Mouse (Mus musculus) ovary, adult 10 weeks (tissue): ENCODE measurements around the gene Rpp25l. TPM values are rescaled to one million over a fixed set of nuclear protein-coding genes. Genes with fewer than 3 reads are reported as not detected.

Source experiments
- polyA plus RNA-seq: library from polyadenylated mRNA; stranded (reverse); fragments of 350-450 nt; fragmentation: Illumina TruSeq; extraction: RNeasy Lipid Tissue Mini Kit (QIAGEN cat#74804); gene quantifications from one replicate; pipeline ENCODE4 v1.2.3, GENCODE M21; 2014

Rpp25l gene
- polyA plus RNA-seq: not detected

DNA sequence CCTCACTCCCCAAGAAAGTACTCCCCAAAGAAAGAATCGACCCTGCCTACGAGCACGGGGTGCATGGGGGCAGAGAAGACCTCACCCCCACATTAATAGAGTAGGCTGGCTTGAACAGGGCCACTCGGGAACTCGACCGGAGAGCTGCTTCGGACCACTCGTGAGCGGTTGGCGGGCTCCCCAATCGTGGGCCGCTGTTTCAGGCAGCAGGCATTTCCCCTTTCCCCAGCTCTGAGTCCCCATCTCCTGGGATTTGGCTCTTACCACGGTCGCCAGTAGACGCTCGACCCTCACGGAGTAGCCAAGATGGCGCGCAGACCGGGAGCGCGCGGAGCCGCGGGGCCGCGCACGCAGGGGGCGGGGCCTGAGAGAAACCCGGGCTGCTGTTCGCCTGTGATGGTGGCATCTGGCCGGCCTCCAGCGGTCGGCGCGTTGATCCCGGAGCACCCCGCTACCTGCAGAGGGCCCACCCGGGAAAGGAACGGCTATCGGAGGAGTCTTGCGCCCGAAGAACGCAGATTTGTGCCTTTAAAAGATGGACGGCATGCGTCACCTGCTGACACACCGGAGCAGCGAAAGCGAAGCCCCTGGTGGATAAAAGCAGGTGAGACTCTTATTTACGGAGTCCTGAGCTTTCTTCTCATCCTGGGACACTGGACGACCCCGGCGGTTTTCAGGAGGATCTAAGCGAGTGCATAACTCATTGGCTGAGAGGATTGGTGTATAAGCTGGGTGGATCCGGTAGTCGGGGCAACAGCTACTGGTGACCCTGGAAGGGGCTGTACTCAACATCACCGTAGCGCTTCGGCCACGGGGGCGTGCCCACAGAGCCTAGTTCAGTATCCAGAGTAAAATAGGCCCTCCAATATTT is at the start of gene Rpp25l:
Gene Rpp25l, minus strand, starts transcription at position 338 of the 871 bp plus-strand sequence.

DNA sequence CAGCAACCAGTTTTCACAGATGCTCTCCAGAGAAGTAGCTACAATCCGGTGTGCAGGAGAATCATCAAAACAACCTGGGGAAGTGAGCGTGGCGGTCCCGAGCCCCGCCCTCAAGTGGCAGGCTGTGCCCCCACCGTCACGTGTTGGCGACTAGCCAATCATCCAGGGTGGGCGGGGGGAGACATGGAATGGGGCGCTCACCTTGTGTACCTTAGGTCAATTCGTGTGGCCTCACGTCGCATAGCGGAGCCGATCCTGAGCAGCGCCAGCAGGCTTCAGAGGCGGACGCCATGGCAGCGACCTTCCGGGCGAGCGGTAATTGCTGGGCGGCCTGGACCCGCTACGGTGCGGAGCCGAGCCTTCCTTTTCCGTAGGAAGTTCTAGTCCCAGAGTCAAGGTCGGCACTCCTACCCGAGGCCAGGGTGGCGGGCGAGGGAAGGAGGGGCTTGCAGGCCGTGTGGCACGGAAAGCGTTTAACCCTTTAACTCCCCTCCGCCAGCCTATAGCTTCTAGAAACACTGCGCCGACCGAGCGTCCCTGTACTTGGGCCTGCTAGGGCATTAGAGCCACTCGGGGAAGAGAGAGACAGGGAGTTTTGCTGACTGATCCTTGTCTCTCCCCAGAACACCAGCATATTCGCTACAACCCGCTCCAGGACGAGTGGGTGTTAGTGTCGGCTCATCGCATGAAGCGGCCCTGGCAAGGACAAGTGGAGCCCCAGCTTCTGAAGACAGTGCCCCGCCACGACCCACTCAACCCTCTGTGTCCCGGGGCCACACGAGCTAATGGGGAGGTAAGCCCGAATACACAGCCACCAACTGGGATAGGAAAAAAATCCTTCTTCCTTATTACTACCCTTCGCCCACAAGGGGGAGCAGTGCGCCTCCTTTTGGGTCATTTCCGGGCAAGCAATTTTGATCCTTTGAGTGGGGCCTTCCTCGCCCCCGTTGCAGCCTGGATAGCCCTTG is 42.3 kb upstream of the Rpp25l start, which contains the start of gene Sigmar1:
Gene Sigmar1, minus strand, starts transcription at position 820 of the 968 bp plus-strand sequence.

DNA sequence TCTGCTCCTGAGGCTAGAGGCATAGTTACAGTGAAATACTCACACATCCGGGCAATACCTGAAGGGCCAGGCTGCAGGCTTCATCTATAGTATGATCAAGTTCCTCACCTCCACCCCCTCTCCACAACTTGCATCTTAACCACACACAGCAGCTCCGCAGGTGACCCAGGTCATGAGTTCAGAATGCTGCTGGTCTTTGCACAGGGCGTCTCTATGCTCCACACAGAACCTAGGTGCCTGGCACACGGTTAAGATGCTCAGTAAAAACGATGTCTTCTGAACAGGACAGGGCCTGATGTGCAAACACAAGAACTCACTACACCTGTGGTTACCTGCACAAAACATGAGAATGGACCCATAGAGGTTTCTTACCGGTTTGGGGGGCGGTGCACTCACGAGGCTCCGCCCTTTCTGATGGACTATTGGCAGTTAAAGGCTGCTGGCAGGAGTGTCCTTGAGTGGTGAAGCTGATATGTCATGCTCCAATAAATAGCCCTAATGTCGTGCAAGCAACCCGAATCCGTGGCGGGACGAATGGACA is 41.5 kb upstream of the Rpp25l start, which contains the start of gene Galt:
Gene Galt, plus strand, starts transcription at position 432 of the 541 bp plus-strand sequence.

DNA sequence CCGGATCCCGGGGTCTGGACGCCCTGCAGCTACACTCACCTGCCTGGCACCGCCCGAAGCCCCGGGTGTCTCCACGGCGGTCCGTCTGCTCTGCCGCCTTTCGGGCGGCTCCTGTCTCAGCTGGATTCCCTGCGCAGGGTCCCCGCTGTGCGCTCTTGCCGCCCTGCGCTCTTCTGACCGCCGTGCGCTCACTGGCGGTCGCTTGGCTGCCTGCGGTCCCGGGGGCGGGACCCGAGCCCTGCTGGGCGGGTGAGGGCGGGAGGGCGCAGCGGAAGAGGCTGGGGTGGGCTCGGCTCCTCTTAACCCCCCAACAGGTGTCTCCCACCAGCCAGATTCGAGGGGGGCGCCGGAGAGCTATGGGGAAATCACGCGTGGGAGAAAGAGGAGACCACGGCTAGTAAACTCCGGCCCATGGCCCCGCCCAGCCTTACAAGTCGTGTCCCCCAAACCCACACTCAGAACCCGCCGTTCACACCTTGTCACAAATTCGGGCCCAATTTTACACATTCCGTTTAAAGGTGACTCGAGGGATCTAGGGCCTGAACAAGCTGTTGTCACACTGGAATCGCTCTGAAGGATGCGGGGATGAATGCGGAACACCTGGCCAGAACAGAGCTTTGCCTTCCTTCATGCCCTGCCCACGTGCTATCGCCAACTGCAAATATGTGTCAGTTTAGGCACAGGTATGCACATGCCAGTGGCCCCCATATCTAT is 17.9 kb upstream of the Rpp25l start, which contains the start of gene Arid3c:
Gene Arid3c, minus strand, starts transcription at position 91 of the 714 bp plus-strand sequence.

DNA sequence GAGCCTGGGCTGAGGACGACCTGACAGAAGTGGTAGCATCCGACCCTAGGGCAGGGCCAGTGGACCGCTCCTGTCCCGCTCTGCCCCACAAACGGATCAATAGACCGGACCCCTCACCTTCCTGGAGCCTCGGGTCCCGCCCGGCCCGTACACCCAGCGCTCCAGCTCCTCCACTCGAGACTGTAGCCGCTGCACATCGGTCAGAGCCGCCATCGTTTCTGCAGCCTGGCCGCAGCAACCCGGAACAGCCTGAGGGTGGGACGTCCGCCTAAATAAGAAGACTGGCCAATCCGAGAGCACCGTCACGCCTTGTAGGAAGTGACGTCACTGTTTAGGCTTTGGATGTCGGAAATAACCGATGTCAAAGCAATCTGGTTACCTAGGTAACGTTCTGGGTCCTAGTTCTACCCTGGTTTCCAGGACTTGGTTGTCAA is 9.6 kb upstream of the Rpp25l start, which contains the start of gene Dctn3:
Gene Dctn3, minus strand, starts transcription at position 253 of the 434 bp plus-strand sequence.

DNA sequence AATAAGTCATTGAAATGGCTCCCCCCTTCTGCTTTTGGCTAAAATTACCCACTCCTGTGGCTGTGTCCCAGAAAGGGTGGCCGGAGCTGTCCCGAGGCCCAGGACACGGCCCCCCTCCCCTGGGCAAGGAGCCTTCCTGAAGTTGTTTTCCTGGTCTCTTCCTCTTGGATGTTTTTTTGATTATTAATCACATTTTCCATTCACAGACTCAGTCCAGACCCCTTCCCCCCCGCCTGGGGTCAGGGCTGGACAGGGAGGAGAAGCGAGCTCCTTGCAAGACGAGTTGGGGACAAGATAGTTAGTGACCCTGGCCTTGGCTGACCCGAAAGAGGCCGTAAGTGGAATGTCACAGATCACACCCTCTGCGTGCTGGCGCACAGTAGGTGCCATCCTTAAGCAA is 13.6 kb downstream of the Rpp25l start, which contains the start of gene Il11ra1:
Gene Il11ra1, plus strand, starts transcription at position 207 of the 400 bp plus-strand sequence.

DNA sequence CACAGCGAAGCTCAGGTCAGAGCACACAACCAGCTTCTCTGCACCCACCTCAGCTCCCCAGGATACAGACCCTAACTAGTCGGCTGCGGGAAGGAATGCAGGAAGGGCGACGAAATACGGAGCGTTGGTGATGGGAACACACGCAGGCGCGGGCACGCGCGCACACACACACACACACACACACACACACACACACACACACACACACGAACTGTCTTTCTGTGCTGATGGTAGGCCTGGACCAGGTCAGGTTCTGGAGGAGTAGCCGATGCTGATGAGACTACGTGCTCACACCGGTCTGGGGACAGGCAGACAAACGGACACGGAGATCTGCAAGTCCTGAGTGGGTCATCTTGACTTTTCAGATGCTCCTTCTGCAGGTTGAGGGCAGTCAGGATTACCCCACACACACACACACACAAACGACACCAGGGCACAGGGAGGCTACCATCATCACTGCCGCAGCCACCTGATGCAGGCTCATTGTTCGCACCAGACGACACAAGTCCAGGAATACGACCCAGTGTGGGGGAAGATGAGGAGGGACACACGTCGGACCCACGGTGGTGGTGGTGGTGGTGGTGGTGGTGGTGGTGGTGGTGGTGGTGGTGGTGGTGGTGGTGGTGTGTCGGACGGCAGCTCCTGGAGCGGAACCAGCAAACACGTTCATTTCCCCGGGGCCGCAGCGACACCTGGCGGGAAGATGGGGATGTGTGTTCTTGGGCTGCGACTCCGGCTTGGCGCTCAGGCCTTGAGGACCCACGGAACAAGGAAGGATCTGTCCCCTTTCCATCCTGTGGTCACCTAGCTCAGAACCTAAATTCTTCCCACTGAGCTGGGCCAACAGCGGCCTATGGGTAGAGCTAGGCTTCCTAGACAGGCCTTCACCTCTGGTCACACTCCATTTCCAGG is 16.1 kb downstream of the Rpp25l start, which contains the start of gene Cntfr:
Gene Cntfr, minus strand, starts transcription at position 160 of the 912 bp plus-strand sequence.

Other genes starting within 250 kb of the Rpp25l start
- gene Kif24, start 248.6 kb downstream of the Rpp25l start, polyA plus RNA-seq: 4.3 TPM
- 25.5 TPM for gene Nudt2, start 248.4 kb downstream of the Rpp25l start, polyA plus RNA-seq
- gene AI464131, start 210.5 kb downstream of the Rpp25l start, polyA plus RNA-seq: 2.4 TPM
- gene 1110017D15Rik, start 196.2 kb downstream of the Rpp25l start, polyA plus RNA-seq: 5.9 TPM
- 1.6 TPM for gene Fam219a, start 144.0 kb downstream of the Rpp25l start, polyA plus RNA-seq
- gene Dnaic1, start 143.8 kb downstream of the Rpp25l start, polyA plus RNA-seq: 0.68 TPM
- gene Enho, start 73.2 kb downstream of the Rpp25l start, polyA plus RNA-seq: not detected
- gene Cntfr, start 16.4 kb downstream of the Rpp25l start, polyA plus RNA-seq: 0.71 TPM
- gene Il11ra1, start 13.5 kb downstream of the Rpp25l start, polyA plus RNA-seq: 15.1 TPM
- 23.2 TPM for gene Dctn3, start 9.6 kb upstream of the Rpp25l start, polyA plus RNA-seq
- not detected for gene Arid3c, start 17.6 kb upstream of the Rpp25l start, polyA plus RNA-seq
- 0.40 TPM for gene Galt, start 41.7 kb upstream of the Rpp25l start, polyA plus RNA-seq
- gene Sigmar1, start 42.6 kb upstream of the Rpp25l start, polyA plus RNA-seq: 34.3 TPM
- 3.4 TPM for gene Ccl27a, start 60.7 kb upstream of the Rpp25l start, polyA plus RNA-seq
- not detected for gene Gm21541, start 190.1 kb upstream of the Rpp25l start, polyA plus RNA-seq
- not detected for gene Gm20878, start 228.0 kb upstream of the Rpp25l start, polyA plus RNA-seq